Mouse (Mus musculus) testis, adult 2 months (tissue): ENCODE results near the gene Tmem107. TPM values are rescaled to one million over a fixed set of nuclear protein-coding genes. Genes with fewer than 3 reads are reported as not detected.

Experiments used
- H3K27ac ChIP-seq: fragments of 200-500 bp; 2 replicates; pipeline ENCODE4 v1.5.1; 2012; ENCODE audit warnings: low read depth, low read length; ENCODE audit not compliant: control insufficient read depth, insufficient read depth
- H3K27me3 ChIP-seq: fragments of 200-500 bp; 2 replicates; pipeline ENCODE4 v1.6.1; 2012; ENCODE audit warnings: mild to moderate bottlenecking, low read length, moderate library complexity; ENCODE audit not compliant: control insufficient read depth, insufficient read depth
- H3K36me3 ChIP-seq: fragments of 200-500 bp; 2 replicates; pipeline ENCODE4 v1.6.1; 2012; ENCODE audit warnings: mild to moderate bottlenecking, low read length; ENCODE audit not compliant: control insufficient read depth, insufficient read depth
- H3K4me1 ChIP-seq: fragments of 200-500 bp; 2 replicates; pipeline ENCODE4 v1.6.1; 2012; ENCODE audit warnings: low read length; ENCODE audit not compliant: control insufficient read depth, insufficient read depth
- H3K4me3 ChIP-seq: fragments of 200-500 bp; 2 replicates; pipeline ENCODE4 v1.5.1; 2012; ENCODE audit warnings: low read depth, mild to moderate bottlenecking, low read length, moderate library complexity, mixed read lengths; ENCODE audit not compliant: control insufficient read depth
- CTCF ChIP-seq: fragments of 200-500 bp; IDR thresholded peaks from 2 replicates; pipeline ENCODE4 v1.5.1; 2012; ENCODE audit warnings: low read depth, mild to moderate bottlenecking, inconsistent platforms, low read length, moderate library complexity; ENCODE audit not compliant: control insufficient read depth, insufficient read depth, insufficient replicate concordance
- POLR2A ChIP-seq: fragments of 200-500 bp; IDR thresholded peaks from 2 replicates; pipeline ENCODE4 v1.6.1; 2012; ENCODE audit warnings: low read depth, mild to moderate bottlenecking, inconsistent platforms, low read length, moderate library complexity; ENCODE audit not compliant: control insufficient read depth
- polyA plus RNA-seq: library from polyadenylated mRNA; depleted of rRNA; stranded (reverse); fragments of >200 nt; gene quantifications from 2 replicates; pipeline ENCODE4 v1.2.3, GENCODE M21; 2012

The Tmem107 gene
- polyA plus RNA-seq, 1 experiment = 135 TPM

GRCm38 (mm10) chr11:69036486-69037230 is 33.9 kb upstream of the Tmem107 start:
- H3K27me3 ChIP-seq = no peaks in the 10 kb centered on the region
- H3K4me1 ChIP-seq = peaks cover 6% of the 10 kb centered on the region
- TF ChIP-seq CTCF (no peak), POLR2A (no peak)
- H3K27ac ChIP-seq = peak overlapping the region; percentile 64; the same call in 1 of the 2 replicates
- peaks cover 3% of the 10 kb centered on the region for H3K36me3 ChIP-seq
- H3K4me3 ChIP-seq = peak overlapping the region; percentile 90

GRCm38 (mm10) chr11:69037231-69038061 is 33.2 kb upstream of the Tmem107 start:
- Histone ChIP-seq H3K27ac (peak overlapping the region; percentile 64; the same call in 1 of the 2 replicates), H3K36me3 (peaks cover 3% of the 10 kb centered on the region), H3K4me3 (peak overlapping the region; percentile 90), H3K27me3 (no peaks in the 10 kb centered on the region), H3K4me1 (peaks cover 6% of the 10 kb centered on the region)
- TF ChIP-seq POLR2A = no peak
- TF ChIP-seq CTCF = no peak

- H3K4me3 ChIP-seq = no peak overlapping the region
- H3K4me1 ChIP-seq = peaks cover 6% of the 10 kb centered on the region
- H3K27ac ChIP-seq = no peak overlapping the region
- TF ChIP-seq CTCF (no peak), POLR2A (no peak)
- peaks cover 3% of the 10 kb centered on the region for H3K36me3 ChIP-seq
- H3K27me3 ChIP-seq = no peaks in the 10 kb centered on the region
These were observed 32.4 kb upstream of the Tmem107 start for GRCm38 (mm10) chr11:69038173-69038572.

GRCm38 (mm10) chr11:69045531-69046394 is 24.8 kb upstream of the Tmem107 start, which contains the start of gene Aurkb:
Gene Aurkb, plus strand, starts transcription at chr11:69045647.
- Histone ChIP-seq H3K4me1 (peaks cover 11% of the 10 kb centered on the region), H3K36me3 (no peaks in the 10 kb centered on the region; the same call in none of the 2 replicates), H3K27me3 (no peaks in the 10 kb centered on the region), H3K27ac (peak within 1 kb of the TSS; percentile 19), H3K4me3 (peak within 1 kb of the TSS; percentile 83)
- TF ChIP-seq CTCF = peak; percentile 7; the same call in 1 of the 2 replicates
- TF ChIP-seq POLR2A = peak; percentile 18; the same call in 1 of the 2 replicates

- Histone ChIP-seq H3K36me3 (no peaks in the 10 kb centered on the region; the same call in none of the 2 replicates), H3K27ac (no peak overlapping the region), H3K27me3 (no peaks in the 10 kb centered on the region), H3K4me1 (peaks cover 9% of the 10 kb centered on the region), H3K4me3 (peak overlapping the region; percentile 83)
- TF ChIP-seq POLR2A (no peak; the same call in 1 of the 2 replicates), CTCF (no peak)
These were observed 24.2 kb upstream of the Tmem107 start for GRCm38 (mm10) chr11:69046395-69046774.

GRCm38 (mm10) chr11:69047592-69047991 is 23.0 kb upstream of the Tmem107 start:
- no peak overlapping the region for H3K27ac ChIP-seq
- peaks cover 9% of the 10 kb centered on the region for H3K4me1 ChIP-seq
- TF ChIP-seq POLR2A = no peak
- TF ChIP-seq CTCF = no peak
- H3K36me3 ChIP-seq = no peaks in the 10 kb centered on the region; the same call in none of the 2 replicates
- H3K27me3 ChIP-seq = no peaks in the 10 kb centered on the region
- H3K4me3 ChIP-seq = no peak overlapping the region

GRCm38 (mm10) chr11:69048151-69048550 is 22.5 kb upstream of the Tmem107 start:
- no peaks in the 10 kb centered on the region; the same call in none of the 2 replicates for H3K36me3 ChIP-seq
- no peaks in the 10 kb centered on the region for H3K27me3 ChIP-seq
- no peak overlapping the region for H3K27ac ChIP-seq
- peaks cover 9% of the 10 kb centered on the region for H3K4me1 ChIP-seq
- TF ChIP-seq POLR2A (no peak), CTCF (no peak)
- no peak overlapping the region for H3K4me3 ChIP-seq
